Mouse (Mus musculus) cerebellum, adult 2 months (tissue): ENCODE data around the gene Ung.

Experiments
- CTCF ChIP-seq: fragments of 200-500 bp; IDR thresholded peaks from 2 replicates; pipeline ENCODE4 v1.5.1; 2011; ENCODE audit warnings: low read depth, mild to moderate bottlenecking, control low read depth, low read length, moderate library complexity, borderline replicate concordance; ENCODE audit not compliant: insufficient read depth
- POLR2A ChIP-seq: fragments of 200-500 bp; IDR thresholded peaks from 2 replicates; pipeline ENCODE4 v1.6.1; 2011; ENCODE audit warnings: low read length, control low read depth, borderline replicate concordance; ENCODE audit not compliant: insufficient read depth

- no peak for TF ChIP-seq CTCF
- TF ChIP-seq POLR2A, result no peak
Observed at GRCm38 (mm10) chr5:114173458-114173857, 43.3 kb downstream of the Ung start.
